ENCODE assay signal across 7 mouse cellular contexts in genomic region chr11:26489761-26490466, GRCm38 (mm10).
A peak's percentile ranks its signal among the peaks of the same experiment; 100 is the strongest.
DNase-seq lines count a peak whose midpoint lies in the region; ATAC-seq and TF ChIP-seq lines count a peak whose summit lies in the region.

No protein-coding gene starts in this region.

- WGBS in embryonic facial prominence, embryonic 13.5 days = 21% methylated on average over 12 of the region's 12 CpGs
- 53% methylated on average over 12 of the region's 12 CpGs for WGBS in heart, embryonic 11.5 days (ENCODE audit: insufficient replicate concordance)
- WGBS in limb, embryonic 12.5 days = 14% methylated on average over 12 of the region's 12 CpGs
- 76% methylated on average over 12 of the region's 12 CpGs for WGBS in midbrain, postnatal 0 days

- DNase-seq in brain, embryonic 18.5 days (ENCODE audit: low read depth, low spot score) = peak; percentile 65
- DNase-seq in kidney, adult 9 months = peak; percentile 46
- DNase-seq in midbrain, postnatal 0 days (ENCODE audit: low spot score) = peak; percentile 78
- no peak for DNase-seq in thymus, postnatal 14 days

- no peaks in the 10 kb centered on the region for H3K9me3 ChIP-seq in embryonic facial prominence, embryonic 13.5 days
- no peaks in the 10 kb centered on the region for H3K9me3 ChIP-seq in heart, embryonic 11.5 days (replicated peaks; ENCODE audit: control insufficient read depth, low read length)
- no peaks in the 10 kb centered on the region for H3K9me3 ChIP-seq in limb, embryonic 12.5 days
- H3K9me3 ChIP-seq in midbrain, postnatal 0 days (ENCODE audit: low read length) = no peaks in the 10 kb centered on the region

- peak; percentile 81 for TF ChIP-seq CTCF in midbrain, postnatal 0 days (IDR thresholded peaks at IDR 0.05)

- ATAC-seq in embryonic facial prominence, embryonic 13.5 days (ENCODE audit: insufficient number of reproducible peaks, insufficient read depth, low FRiP score, low TSS enrichment, low read depth) = peak; percentile 81; the same call in 1 of the 2 replicates
- ATAC-seq in heart, embryonic 11.5 days (replicated peaks; ENCODE audit: insufficient number of reproducible peaks, low FRiP score, low TSS enrichment) = peak; percentile 61
- ATAC-seq in limb, embryonic 12.5 days (ENCODE audit: insufficient number of reproducible peaks, insufficient read depth, low FRiP score, low TSS enrichment, low read depth) = peak; percentile 94
- ATAC-seq in midbrain, postnatal 0 days (ENCODE audit: low FRiP score) = 0 out of 2 replicates have a peak, but pooled peaks have one; percentile 58

- peaks cover 6% of the 10 kb centered on the region for H3K4me1 ChIP-seq in embryonic facial prominence, embryonic 13.5 days
- H3K4me1 ChIP-seq in heart, embryonic 11.5 days (ENCODE audit: control insufficient read depth, insufficient read depth, low read length) = no peaks in the 10 kb centered on the region
- peaks cover 22% of the 10 kb centered on the region for H3K4me1 ChIP-seq in limb, embryonic 12.5 days (replicated peaks)
- no peaks in the 10 kb centered on the region for H3K4me1 ChIP-seq in midbrain, postnatal 0 days (ENCODE audit: insufficient read depth, low read length)

- no peaks in the 10 kb centered on the region for H3K27me3 ChIP-seq in embryonic facial prominence, embryonic 13.5 days
- no peaks in the 10 kb centered on the region for H3K27me3 ChIP-seq in heart, embryonic 11.5 days (ENCODE audit: control insufficient read depth, insufficient read depth, low read length)
- peaks cover 3% of the 10 kb centered on the region; the same call in 1 of the 2 replicates for H3K27me3 ChIP-seq in limb, embryonic 12.5 days
- H3K27me3 ChIP-seq in midbrain, postnatal 0 days (ENCODE audit: insufficient read depth, low read length) = no peaks in the 10 kb centered on the region

- H3K36me3 ChIP-seq in embryonic facial prominence, embryonic 13.5 days = peaks cover 6% of the 10 kb centered on the region; the same call in 1 of the 2 replicates
- H3K36me3 ChIP-seq in heart, embryonic 11.5 days (ENCODE audit: control insufficient read depth, insufficient read depth, low read length) = no peaks in the 10 kb centered on the region
- no peaks in the 10 kb centered on the region for H3K36me3 ChIP-seq in limb, embryonic 12.5 days
- no peaks in the 10 kb centered on the region for H3K36me3 ChIP-seq in midbrain, postnatal 0 days (ENCODE audit: insufficient read depth, low read length)

- peak overlapping the region; percentile 45 for H3K4me2 ChIP-seq in embryonic facial prominence, embryonic 13.5 days
- H3K4me2 ChIP-seq in heart, embryonic 11.5 days = no peak overlapping the region
- H3K4me2 ChIP-seq in limb, embryonic 12.5 days = peak overlapping the region; percentile 42
- H3K4me2 ChIP-seq in midbrain, postnatal 0 days (ENCODE audit: low read depth, low read length, poor library complexity, severe bottlenecking) = no peak overlapping the region

- peak overlapping the region; percentile 57 for H3K27ac ChIP-seq in embryonic facial prominence, embryonic 13.5 days
- H3K27ac ChIP-seq in heart, embryonic 11.5 days (ENCODE audit: low read depth, low read length) = peak overlapping the region; percentile 35; the same call in 1 of the 2 replicates
- H3K27ac ChIP-seq in limb, embryonic 12.5 days = peak overlapping the region; percentile 88
- H3K27ac ChIP-seq in midbrain, postnatal 0 days (ENCODE audit: low read depth, low read length) = no peak overlapping the region

- no peak overlapping the region for H3K4me3 ChIP-seq in embryonic facial prominence, embryonic 13.5 days
- H3K4me3 ChIP-seq in heart, embryonic 11.5 days (ENCODE audit: low read depth, low read length) = no peak overlapping the region
- no peak overlapping the region for H3K4me3 ChIP-seq in limb, embryonic 12.5 days (replicated peaks)
- H3K4me3 ChIP-seq in midbrain, postnatal 0 days (ENCODE audit: low read depth, low read length) = no peak overlapping the region

- H3K9ac ChIP-seq in embryonic facial prominence, embryonic 13.5 days = 0 out of 2 replicates have a peak overlapping the region, but pooled peaks have one; percentile 21
- no peak overlapping the region for H3K9ac ChIP-seq in heart, embryonic 11.5 days (ENCODE audit: low read depth, low read length)
- H3K9ac ChIP-seq in limb, embryonic 12.5 days (replicated peaks) = no peak overlapping the region; the same call in 1 of the 2 replicates
- H3K9ac ChIP-seq in midbrain, postnatal 0 days (replicated peaks; ENCODE audit: low read length, poor library complexity, severe bottlenecking) = no peak overlapping the region

Comparison
In these comparisons a context has a peak if more than half of its experiments do, and no peak if none do; other contexts are left out.
1. H3K4me2 ChIP-seq: peak in embryonic facial prominence, embryonic 13.5 days (single experiment) and limb, embryonic 12.5 days (single experiment); none in heart, embryonic 11.5 days (single experiment) and midbrain, postnatal 0 days (single experiment).
2. Peak in every context shown above with its lines, with median percentiles within 50 percentile points of each other: ATAC-seq.